Mouse (Mus musculus) monocyte, adult 5-6 weeks (primary cell): ENCODE results near the gene Srrm1. TPM values are rescaled to one million over a fixed set of nuclear protein-coding genes. Genes with fewer than 3 reads are reported as not detected.
"Not testable (repeated sequence)": the region's sequence is repeated elsewhere in the genome, so short reads cannot be mapped to it uniquely, and the experiment has no call there.

Experiments used
- ATAC-seq: fragments of 153-309, 156-312 bp; replicated peaks from 2 replicates; pipeline ENCODE4 v1.8.0; 2017; ENCODE audit warnings: mild to moderate bottlenecking; ENCODE audit not compliant: low TSS enrichment, insufficient number of reproducible peaks, severe bottlenecking, poor library complexity, low FRiP score
- total RNA-seq: library from RNA; stranded (forward); fragments of 200-1000, 200-491, 200-594 nt; gene quantifications from 3 replicates; pipeline ENCODE4 v1.2.3, GENCODE M21; 2017

Gene Srrm1
- total RNA-seq, 1 experiment from 2014 or later = 123 TPM

DNA sequence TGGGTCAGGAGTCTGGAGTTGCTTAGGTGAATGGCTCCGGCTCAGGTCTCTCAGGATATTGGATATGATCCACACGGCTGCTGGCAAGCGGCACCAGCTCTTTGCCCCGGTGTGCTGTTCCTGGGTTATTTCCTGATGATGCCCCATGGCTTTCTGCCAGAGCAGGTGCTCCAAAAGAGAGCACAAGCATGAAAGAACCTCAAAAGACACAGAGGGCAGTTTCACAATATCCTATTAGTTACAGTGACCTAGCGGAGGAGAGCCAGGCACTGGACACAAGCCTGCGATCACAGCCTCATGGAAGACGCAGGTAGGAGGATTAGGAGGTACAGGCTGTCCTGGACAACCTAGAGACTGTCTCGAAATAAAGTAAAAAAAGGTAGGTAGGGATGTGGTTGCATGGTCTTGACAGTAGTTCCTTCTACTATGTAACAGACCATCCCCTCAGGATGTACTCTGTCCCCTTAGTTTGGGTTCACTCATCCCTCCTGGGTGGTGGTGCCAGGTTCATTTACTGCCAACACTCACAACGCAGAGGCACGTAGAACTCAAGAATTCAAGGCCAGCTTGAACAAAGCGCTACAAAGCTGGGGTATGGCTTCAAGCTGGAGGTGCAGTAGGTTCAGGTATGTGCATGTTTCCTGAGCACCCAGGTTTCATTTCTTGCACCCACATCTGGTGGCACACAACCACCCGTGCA is 4.2 kb upstream of the Srrm1 start:
- no peak for ATAC-seq

GRCm38 (mm10) chr4:135355886-135356550 is 2.9 kb upstream of the Srrm1 start:
- no peak for ATAC-seq

GRCm38 (mm10) chr4:135354751-135355150 is 1.6 kb upstream of the Srrm1 start:
- ATAC-seq = not testable (repeated sequence)

- no peak for ATAC-seq
Observed at GRCm38 (mm10) chr4:135353794-135354450, 801 bp upstream of the Srrm1 start.

- ATAC-seq = 0 out of 2 replicates have a peak, but pooled peaks have one; percentile 1
Observed at GRCm38 (mm10) chr4:135352326-135353065, 625 bp downstream of the Srrm1 start.

DNA sequence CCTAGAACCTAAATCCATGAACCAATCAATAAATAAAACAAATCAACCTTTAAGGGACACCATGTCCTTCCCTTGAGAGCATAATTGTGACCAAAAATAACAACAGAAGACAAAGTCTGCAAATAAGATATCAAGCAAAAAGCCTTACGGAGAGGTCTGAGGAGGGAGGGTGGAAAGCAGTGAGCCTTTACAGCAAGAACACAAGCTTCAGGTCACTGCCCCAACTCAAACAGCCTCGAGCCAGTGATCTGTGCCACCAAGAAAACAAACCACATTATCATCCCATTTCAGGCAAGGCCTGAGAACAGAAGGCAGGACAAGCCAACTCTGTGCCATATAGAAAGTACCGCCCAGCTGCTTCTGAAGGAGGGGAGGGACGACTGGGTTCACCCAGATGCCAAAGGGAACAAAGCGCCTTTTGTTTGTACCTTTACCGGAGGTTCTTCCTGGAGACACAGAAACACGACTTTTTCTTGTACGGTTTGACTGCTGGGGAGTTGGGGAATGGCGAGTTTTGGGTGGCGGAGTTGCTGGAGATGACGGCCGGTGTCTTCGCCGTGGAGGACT is 15.7 kb downstream of the Srrm1 start:
- ATAC-seq = no peak

GRCm38 (mm10) chr4:135336023-135336357 is 17.1 kb downstream of the Srrm1 start:
- no peak for ATAC-seq

- no peak for ATAC-seq
Observed at GRCm38 (mm10) chr4:135335327-135336022, 17.6 kb downstream of the Srrm1 start.

- no peak for ATAC-seq
Observed at GRCm38 (mm10) chr4:135326469-135326868, 26.7 kb downstream of the Srrm1 start.

- no peak for ATAC-seq
Observed at GRCm38 (mm10) chr4:135326046-135326445, 27.1 kb downstream of the Srrm1 start.

DNA sequence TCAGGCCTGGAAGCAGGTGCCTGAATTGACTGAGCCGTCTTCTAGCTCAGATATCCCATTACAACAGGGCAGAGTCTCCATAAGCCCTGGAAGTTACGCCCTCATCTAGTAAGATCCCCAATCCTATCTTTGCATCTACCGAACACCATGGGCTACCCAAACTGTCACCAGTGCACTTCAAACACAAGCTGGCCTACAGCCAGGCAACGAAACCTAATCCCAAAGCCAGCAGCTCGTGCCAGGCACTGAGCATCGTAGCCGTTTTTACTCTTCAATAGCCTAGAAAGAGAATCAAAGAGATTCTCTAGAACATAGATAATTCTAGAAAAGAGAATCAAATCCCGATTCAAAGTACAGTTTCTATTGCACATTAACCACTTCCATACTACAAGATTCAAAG is 30.1 kb downstream of the Srrm1 start:
- ATAC-seq = no peak

- ATAC-seq = peak; percentile 80
Observed at GRCm38 (mm10) chr4:135317966-135318365, 35.2 kb downstream of the Srrm1 start.

GRCm38 (mm10) chr4:135317539-135317938 is 35.6 kb downstream of the Srrm1 start:
- no peak for ATAC-seq

DNA sequence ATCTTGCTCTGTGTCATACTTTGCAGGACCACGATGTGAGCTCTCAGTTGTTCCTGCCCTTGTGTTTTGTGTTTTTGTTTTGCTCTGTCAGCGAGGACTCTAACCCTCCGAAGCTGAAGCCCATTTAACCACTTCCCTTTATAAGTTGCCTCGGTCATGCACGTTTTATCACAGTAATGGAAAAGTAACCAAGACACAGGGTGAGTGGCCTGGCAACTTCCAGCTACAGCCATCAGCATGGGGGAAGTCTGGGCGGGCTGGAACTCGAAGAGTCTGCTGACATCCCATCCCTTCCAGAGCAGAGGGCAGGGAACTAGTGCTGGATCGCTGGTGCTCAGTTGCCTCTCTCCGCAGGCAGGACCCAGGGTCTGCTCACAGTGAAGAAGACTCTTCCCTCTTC is 37.8 kb downstream of the Srrm1 start:
- no peak for ATAC-seq

DNA sequence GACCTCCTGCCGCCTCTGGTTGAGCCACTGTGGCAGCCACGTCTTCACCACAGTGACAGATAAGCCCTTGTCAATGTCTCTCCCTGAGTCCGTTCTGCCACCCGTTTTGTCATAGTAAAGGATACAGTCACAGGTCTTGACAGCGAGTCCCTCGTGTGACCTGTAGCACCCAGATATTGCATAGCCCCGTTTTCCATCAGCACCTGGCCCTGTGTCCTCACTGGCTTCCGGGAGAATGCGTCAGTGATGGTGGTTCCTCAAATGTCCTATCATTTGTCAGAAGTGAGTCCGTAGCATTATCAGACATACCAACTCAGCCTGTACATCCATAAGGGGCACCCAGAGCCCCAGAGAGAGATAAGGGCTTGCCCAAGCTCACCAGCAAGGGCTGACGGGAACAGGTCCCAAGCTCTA is 38.7 kb downstream of the Srrm1 start:
- no peak for ATAC-seq

- peak; percentile 87 for ATAC-seq
Observed at GRCm38 (mm10) chr4:135313761-135314241, 39.3 kb downstream of the Srrm1 start.

DNA sequence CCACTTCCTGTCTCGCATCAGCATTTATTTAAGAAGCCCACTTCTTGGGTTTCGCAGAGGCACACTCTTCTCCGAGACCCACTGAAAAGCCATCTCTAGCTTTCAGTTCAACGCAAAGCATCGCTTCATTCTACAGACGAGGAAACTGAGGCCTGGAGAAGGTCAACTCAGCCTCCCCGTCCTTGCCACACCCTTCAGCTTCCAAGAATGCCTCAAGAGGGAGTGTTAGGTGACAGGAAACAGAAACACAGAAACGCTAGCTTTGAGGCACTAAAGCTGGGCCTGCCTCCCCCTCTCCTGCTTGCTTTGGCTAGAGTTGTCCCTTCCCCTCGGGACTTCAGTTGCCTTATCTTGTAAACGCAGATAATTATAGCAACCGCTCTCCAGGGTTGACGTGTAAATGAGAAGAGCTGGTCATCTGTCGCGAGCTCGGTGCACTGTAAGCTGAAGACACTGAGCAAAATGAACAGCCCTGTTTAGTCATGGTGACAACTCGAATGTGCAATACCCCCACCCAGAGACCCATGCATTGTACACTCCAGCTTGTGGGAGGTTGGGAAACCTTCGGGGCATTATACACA is 39.9 kb downstream of the Srrm1 start:
- ATAC-seq = peak; percentile 4; the same call in 1 of the 2 replicates

GRCm38 (mm10) chr4:135312706-135313105 is 40.4 kb downstream of the Srrm1 start:
- ATAC-seq = no peak
